Mouse (Mus musculus): ENCODE measurements at regions not wholly inside any gene's neighbourhood (a gene's known extent, or its start where the extent isn't known, plus 50 kb on each side); places are given as distances from the start of the nearest gene placed in this dataset.
"Not testable (repeated sequence)": the region's sequence is repeated elsewhere in the genome, so short reads cannot be mapped to it uniquely, and the experiment has no call there.

GRCm38 (mm10) chr17:81319605-81320004 is 122.0 kb upstream of the Gm11096 start:
- DNase-seq: no peak

GRCm38 (mm10) chr17:81316655-81317054 is 124.9 kb upstream of the Gm11096 start:
- DNase-seq: no peak

DNA sequence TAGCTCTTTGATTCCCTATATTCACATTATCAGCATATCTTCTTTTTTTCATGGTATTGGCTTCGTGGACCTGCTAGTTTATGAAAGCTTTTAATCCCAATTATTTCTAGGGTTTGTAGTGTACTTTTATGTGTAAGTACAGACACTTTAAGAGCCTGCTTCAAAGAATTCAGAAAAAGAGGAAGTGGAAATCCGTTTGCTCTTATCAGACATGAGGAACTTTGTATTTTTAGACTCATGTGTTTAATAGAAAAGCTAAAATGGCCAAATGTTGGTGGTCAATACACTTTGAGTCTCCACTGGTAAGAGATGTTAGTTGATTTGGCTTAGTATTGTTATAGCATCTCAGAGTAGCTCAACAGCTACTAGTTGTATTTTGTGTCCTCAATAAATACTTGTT is 135.7 kb upstream of the Gm11096 start:
- no peak for DNase-seq

GRCm38 (mm10) chr17:81304574-81304973 is 137.0 kb upstream of the Gm11096 start:
- no peak for DNase-seq

GRCm38 (mm10) chr17:81302490-81302889 is 139.1 kb upstream of the Gm11096 start:
- no peak for DNase-seq

- no peak for DNase-seq
Measured at GRCm38 (mm10) chr17:81291829-81292228, 149.7 kb upstream of the Gm11096 start.

GRCm38 (mm10) chr17:81282543-81282942 is 159.0 kb upstream of the Gm11096 start:
- no peak for DNase-seq

- peak; percentile 13 for DNase-seq
Measured at GRCm38 (mm10) chr17:81270235-81270634, 171.3 kb upstream of the Gm11096 start.

DNA sequence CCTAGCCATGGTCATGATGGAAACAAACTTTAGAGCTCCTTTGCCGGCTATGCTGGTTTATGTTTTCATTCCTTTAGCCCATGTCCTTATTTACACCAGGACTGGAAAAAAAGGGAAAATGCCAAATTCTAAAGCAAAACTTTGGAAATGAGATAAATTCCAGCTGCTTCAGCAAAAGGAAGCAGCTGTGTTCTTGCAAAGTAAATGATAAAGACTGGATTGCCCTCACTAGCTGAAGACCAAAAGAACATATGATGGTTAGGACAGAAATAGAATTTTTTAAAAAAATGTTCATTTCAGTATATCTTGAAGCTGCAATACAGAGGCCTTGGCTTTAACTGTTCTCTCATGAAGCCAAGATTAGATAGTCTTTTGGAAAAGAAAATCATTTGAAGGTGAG is 179.6 kb upstream of the Gm11096 start:
- no peak for DNase-seq

DNA sequence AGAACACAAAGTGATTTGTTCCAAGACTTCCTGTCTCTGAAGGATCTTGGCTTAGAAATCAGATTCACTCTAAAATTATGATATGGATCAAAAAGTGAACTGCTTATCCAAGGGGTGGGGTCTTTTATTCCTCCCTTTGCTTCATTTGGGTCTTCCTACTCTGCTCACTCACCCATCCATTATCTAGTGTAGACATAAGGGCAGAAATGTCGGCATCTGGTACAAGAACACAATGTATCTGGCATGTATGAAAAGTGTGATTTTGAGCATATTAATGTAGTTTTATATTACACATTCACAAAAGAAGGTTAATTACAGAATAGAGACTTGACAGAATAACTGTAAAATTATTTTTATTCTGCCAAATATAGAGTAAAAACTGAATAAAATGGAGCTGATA is 181.5 kb upstream of the Gm11096 start:
- no peak for DNase-seq

- DNase-seq: no peak
Measured at GRCm38 (mm10) chr17:81256106-81256505, 185.5 kb upstream of the Gm11096 start.

GRCm38 (mm10) chr17:81250748-81251147 is 185.9 kb upstream of the Thumpd2 start:
- peak; percentile 6 for DNase-seq

DNA sequence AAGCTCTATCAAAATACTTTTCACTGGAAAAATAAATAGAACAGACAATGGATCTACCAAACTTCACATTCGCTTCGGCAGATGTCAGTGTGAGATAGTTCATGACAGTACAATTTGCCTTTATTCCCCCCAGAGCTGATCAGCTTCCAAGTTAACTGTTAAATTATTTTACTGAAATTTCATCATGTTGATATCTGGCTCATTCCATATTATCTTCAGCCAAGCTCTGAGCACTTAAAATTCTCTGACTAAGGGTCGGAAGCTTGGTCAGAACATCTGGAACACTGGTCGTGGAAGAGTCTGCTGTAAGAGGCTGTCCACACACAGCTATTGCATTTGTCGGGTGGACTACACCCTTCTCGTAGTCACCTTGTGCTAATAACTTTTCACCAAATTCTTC is 181.3 kb upstream of the Thumpd2 start:
- DNase-seq: no peak

- not testable (repeated sequence) for DNase-seq
Measured at GRCm38 (mm10) chr17:81231771-81232170, 166.9 kb upstream of the Thumpd2 start.

DNA sequence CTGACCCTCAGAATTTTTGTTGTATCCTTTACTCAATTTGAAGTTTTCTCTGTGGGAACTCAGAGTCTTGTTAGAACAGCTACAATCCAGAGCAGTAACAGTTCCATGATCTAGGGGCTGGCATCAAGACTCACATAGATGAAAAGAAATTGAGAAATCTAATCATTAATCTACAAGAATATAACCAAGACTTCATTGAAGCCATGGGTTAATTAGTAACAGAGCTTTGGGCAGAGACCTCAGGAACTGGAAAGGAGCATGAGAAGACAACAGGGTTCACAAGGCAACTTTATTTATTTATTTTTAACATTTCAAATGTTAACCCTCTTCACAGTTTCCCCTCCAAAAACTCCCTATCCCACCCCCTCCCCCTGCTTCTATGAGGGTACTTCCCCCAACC is 160.4 kb upstream of the Thumpd2 start:
- no peak for DNase-seq

DNA sequence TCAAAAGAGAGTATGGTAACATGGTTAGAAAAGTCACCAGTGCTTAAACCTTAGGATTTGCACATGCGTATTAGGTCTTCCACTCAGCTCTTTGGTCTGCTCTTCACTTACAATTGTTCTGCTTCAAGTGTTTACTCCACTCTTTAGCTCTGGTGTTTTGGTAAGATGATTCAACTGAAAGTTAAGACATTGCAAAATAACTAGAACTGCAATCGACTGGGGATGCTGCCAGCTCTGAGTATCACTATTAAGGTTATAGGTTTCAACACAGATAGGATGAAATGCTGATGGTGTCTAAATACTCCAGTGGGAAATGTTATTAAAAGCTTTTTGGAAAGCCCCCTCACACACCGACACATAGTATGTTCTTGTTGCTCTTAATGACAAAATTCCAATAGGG is 156.6 kb upstream of the Thumpd2 start:
- DNase-seq: no peak

DNA sequence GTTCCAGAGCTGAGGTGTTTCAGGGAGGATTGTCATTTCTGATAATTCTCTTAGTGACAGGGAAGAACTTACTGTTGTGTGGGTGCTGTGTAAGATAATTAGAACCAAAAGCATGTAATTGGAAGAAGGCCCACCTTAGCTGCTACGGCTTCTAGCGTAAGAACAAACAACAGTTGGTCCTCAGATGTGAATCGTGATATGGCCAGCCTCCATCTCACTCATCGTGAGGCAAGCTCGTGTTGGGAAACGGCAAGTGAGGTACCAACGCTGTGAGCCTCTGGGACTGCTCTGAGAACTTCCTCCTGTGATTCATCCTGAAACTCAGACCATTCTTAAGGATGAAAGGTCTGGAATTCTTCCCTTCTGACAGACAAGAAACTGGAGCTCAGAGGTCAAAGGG is 150.0 kb upstream of the Thumpd2 start:
- DNase-seq: no peak

GRCm38 (mm10) chr17:81212043-81212442 is 147.2 kb upstream of the Thumpd2 start:
- no peak for DNase-seq

GRCm38 (mm10) chr17:81210389-81210788 is 145.5 kb upstream of the Thumpd2 start:
- DNase-seq: no peak

GRCm38 (mm10) chr17:81209323-81209722 is 144.4 kb upstream of the Thumpd2 start:
- no peak for DNase-seq

GRCm38 (mm10) chr17:81201052-81201451 is 136.2 kb upstream of the Thumpd2 start:
- DNase-seq: peak; percentile 20

DNA sequence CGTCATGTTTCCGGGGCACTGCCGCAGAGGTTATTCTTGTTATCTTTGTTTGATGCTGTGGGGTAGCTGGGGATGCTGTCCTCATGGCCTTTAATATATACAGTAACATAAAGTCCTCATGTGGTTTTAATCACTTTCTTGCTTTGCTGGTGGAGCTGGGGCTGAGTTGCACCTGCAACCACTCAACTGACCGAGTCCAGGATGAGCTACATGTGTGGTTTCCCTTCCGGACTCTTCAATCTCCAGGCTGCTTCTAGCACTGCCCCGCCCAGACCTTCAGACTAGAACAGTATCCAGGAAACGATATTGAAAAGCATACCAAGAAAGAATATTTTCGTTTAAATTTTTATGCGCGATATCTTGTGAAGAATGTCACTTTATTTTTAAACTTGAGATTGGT is 129.1 kb upstream of the Thumpd2 start:
- DNase-seq: peak; percentile 33

GRCm38 (mm10) chr17:81193230-81193871 is 128.5 kb upstream of the Thumpd2 start:
- DNase-seq: peak; percentile 83

GRCm38 (mm10) chr17:81189996-81190395 is 125.1 kb upstream of the Thumpd2 start:
- peak; percentile 56 for DNase-seq

DNA sequence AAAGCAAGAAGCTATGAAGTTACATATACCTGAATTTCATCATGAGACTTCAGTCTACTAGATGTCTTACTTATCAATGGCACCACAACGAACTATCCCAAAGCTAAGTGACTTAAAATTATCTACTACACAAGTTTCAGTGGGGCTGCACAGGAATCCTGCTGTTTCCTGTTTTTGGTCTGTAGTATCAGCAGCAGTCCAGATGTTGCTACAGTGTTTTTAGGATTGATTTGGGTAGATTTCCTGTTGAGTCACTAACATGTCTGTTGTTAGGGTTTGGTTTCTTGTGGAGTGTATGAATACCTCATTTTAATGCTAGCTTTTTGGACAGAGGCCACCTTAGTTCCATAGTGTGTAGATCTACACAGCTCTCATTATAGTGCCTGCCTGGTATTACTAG is 120.8 kb upstream of the Thumpd2 start:
- DNase-seq: no peak

Measured in embryo, embryonic 11 days (tissue).